Mouse (Mus musculus): Measurements from ENCODE around the gene Rasgrp2. TPM values are rescaled to one million over a fixed set of nuclear protein-coding genes. Genes with fewer than 3 reads are reported as not detected.

Gene Rasgrp2
- total and polyA plus RNA-seq, 3 experiments: 176 to 233 TPM; not detected in 1

DNA sequence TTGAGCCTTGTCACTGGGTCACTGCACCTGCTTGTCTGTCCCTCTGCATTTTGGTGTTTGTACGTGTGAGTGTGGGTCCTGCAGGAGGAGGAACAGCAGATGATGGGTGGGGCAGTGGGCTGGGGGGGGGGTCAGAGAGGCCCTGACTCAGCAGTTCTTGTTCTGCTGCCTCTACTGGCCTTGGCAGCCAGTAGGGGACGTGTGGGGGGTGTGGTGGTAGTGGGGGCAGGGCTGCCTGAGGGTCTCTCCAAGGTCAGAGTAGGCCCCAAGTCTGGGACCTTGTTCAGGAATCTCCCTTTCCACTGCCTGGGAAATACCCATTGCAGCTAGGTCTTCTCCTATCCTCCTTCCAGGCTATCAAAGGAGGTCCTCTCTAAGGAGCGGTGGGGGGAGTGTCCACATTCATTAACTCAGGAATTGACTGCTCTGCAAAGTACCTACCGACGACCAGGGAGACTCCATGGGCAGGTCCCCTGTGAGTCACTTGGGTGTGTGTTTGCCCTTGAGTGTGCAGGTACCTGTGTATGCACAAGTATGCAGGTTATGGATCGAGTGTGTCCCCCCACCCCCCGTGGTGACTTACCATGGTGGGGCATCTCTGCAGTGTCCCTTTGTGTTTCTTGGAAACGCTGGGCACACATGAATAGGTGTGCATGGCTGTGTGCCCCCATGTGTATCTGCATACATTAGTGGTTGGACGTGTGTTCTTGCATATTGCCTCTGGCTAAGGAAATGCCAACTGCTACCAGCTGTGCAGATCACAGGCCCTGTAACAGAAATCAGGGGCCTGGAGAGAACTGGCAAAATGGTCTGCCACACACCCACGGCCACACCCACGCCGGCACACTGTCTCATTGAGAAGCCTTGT lies 18.0 kb downstream of the Rasgrp2 start:
- H3K4me3 ChIP-seq (ENCODE audit: control insufficient read depth in 1 of 2, insufficient read depth in 1 of 2, low read depth in 2 of 2, low read length in 2 of 2): no peak overlapping the region
- no peaks in the 10 kb centered on the region for H3K36me3 ChIP-seq (ENCODE audit: control insufficient read depth in 1 of 2, insufficient read depth in 2 of 2, low read length in 2 of 2)
- no peaks in the 10 kb centered on the region for H3K79me2 ChIP-seq (ENCODE audit: control insufficient read depth, insufficient read depth, low read length, poor library complexity)
- no peaks in the 10 kb centered on the region for H3K4me1 ChIP-seq (ENCODE audit: control insufficient read depth in 1 of 2, insufficient read depth in 2 of 2, low read length in 2 of 2)
- H3K9me3 ChIP-seq (replicated peaks; ENCODE audit: insufficient read depth, low read length): no peaks in the 10 kb centered on the region
- TF ChIP-seq ELF1 (IDR thresholded peaks at IDR 0.05; ENCODE audit: low read depth, low read length) (no peak), USF2 (IDR thresholded peaks at IDR 0.05; ENCODE audit: borderline replicate concordance in 1 of 2, insufficient read depth in 1 of 2, low read depth in 1 of 2, low read length in 2 of 2) (no peak), HCFC1 (IDR thresholded peaks at IDR 0.05; ENCODE audit: low read depth, low read length) (no peak)
- H3K27ac ChIP-seq (ENCODE audit: control insufficient read depth, low read depth, low read length): no peak overlapping the region
- H3K9ac ChIP-seq (ENCODE audit: control insufficient read depth, low read depth, low read length, poor library complexity, severe bottlenecking): no peak overlapping the region
- no peaks in the 10 kb centered on the region for H3K27me3 ChIP-seq (ENCODE audit: control insufficient read depth in 1 of 2, insufficient read depth in 2 of 2, low read length in 2 of 2)
- DNase-seq (ENCODE audit: low read depth, low spot score): no peak

DNA sequence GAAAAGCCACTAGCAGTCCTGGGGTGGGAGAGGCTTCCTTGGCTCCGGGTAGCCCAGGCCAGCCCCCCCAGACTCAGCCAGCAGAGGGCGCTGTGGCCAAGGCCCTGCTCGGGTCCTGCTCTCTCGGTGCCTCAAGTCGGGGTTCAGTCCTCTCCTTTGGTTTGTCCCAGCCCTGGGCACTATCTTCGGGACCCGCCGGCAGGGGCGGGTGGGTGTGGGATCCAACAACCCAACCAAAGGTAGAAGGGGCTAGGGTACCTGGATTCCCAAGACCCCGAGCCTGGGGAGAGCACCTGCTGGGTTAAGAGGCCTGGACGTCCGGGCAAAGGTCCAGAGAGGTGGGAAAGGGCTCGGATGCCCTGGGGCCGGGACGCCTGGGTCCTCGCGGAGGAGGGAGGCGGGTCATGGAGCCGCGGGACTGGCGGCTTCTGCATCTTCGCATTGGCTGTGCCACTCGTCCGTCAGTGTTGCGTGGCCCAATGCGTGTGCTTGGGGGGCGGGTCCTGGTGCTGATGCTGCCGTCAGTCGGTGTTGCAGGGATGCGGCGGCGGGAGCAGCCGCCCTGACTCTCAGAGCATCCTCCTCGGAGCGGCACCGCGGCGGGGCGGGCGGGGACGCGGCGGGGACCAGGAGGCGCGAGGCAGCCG lies 19.2 kb downstream of the Rasgrp2 start, which contains the start of gene Nrxn2:
TSS of gene Nrxn2 (plus strand) at position 499 of the 647 bp plus-strand sequence.
- H3K9ac ChIP-seq (ENCODE audit: control insufficient read depth, low read depth, low read length, poor library complexity, severe bottlenecking): peak within 1 kb of the TSS; percentile 23
- no peaks in the 10 kb centered on the region for H3K27me3 ChIP-seq (ENCODE audit: control insufficient read depth in 1 of 2, insufficient read depth in 2 of 2, low read length in 2 of 2)
- DNase-seq (ENCODE audit: low read depth, low spot score): peak; percentile 92
- H3K36me3 ChIP-seq (ENCODE audit: control insufficient read depth in 1 of 2, insufficient read depth in 2 of 2, low read length in 2 of 2): no peaks in the 10 kb centered on the region
- no peaks in the 10 kb centered on the region for H3K9me3 ChIP-seq (replicated peaks; ENCODE audit: insufficient read depth, low read length)
- H3K4me3 ChIP-seq (ENCODE audit: control insufficient read depth in 1 of 2, insufficient read depth in 1 of 2, low read depth in 2 of 2, low read length in 2 of 2): peak within 1 kb of the TSS; percentile 53 to 60
- H3K27ac ChIP-seq (ENCODE audit: control insufficient read depth, low read depth, low read length): no peak within 1 kb of the TSS
- no peaks in the 10 kb centered on the region for H3K79me2 ChIP-seq (ENCODE audit: control insufficient read depth, insufficient read depth, low read length, poor library complexity)
- peak; percentile 36; the same call in 1 of the 2 replicates for TF ChIP-seq MXI1 (IDR thresholded peaks at IDR 0.05; ENCODE audit: low read depth, low read length)
- TF ChIP-seq EP300 (IDR thresholded peaks at IDR 0.05; ENCODE audit: low read depth in 1 of 2, low read length in 2 of 2): no peak
- no peak for TF ChIP-seq BHLHE40 (IDR thresholded peaks at IDR 0.05; ENCODE audit: borderline replicate concordance, low read depth, low read length)
- TF ChIP-seq RCOR1 (IDR thresholded peaks at IDR 0.05; ENCODE audit: low read depth, low read length): peak; percentile 79
- TF ChIP-seq ZNF384 (IDR thresholded peaks at IDR 0.05; ENCODE audit: low read depth, low read length): no peak
- no peak for TF ChIP-seq ZKSCAN1 (IDR thresholded peaks at IDR 0.05; ENCODE audit: low read depth, low read length)
- TF ChIP-seq HCFC1 (IDR thresholded peaks at IDR 0.05; ENCODE audit: low read depth, low read length): peak; percentile 49; the same call in 1 of the 2 replicates
- peak; percentile 85 to 97 (median 88) for TF ChIP-seq CTCF (IDR thresholded peaks at IDR 0.05 in 2 of 3, conservative IDR thresholded peaks at IDR 0.05 in 1 of 3; ENCODE audit: control insufficient read depth in 1 of 3, insufficient read depth in 1 of 3, low read depth in 2 of 3, low read length in 3 of 3, poor library complexity in 1 of 3, severe bottlenecking in 1 of 3)
- 0 out of 2 replicates have a peak, but pooled peaks have one; percentile 15 for TF ChIP-seq TCF12 (IDR thresholded peaks at IDR 0.05; ENCODE audit: low read depth, low read length)
- TF ChIP-seq MAZ (IDR thresholded peaks at IDR 0.05; ENCODE audit: low read depth, low read length): peak; percentile 83; the same call in 1 of the 2 replicates
- TF ChIP-seq TBP (IDR thresholded peaks at IDR 0.05; ENCODE audit: low read depth, low read length): no peak
- no peak for TF ChIP-seq KAT2A (conservative IDR thresholded peaks at IDR 0.05; ENCODE audit: low read depth, low read length)
- peak; percentile 58 for TF ChIP-seq SMC3 (IDR thresholded peaks at IDR 0.05; ENCODE audit: low read depth, low read length)
- 0 out of 2 replicates have a peak, but pooled peaks have one; percentile 20 for TF ChIP-seq ELF1 (IDR thresholded peaks at IDR 0.05; ENCODE audit: low read depth, low read length)
- 0 out of 2 replicates have a peak, but pooled peaks have one; percentile 16 for TF ChIP-seq NRF1 (IDR thresholded peaks at IDR 0.05; ENCODE audit: insufficient read depth, low read depth, low read length, poor library complexity, severe bottlenecking)
- no peak for TF ChIP-seq MYC (IDR thresholded peaks at IDR 0.05; ENCODE audit: low read depth, low read length)
- peak; percentile 60 for TF ChIP-seq RAD21 (IDR thresholded peaks at IDR 0.05; ENCODE audit: low read depth, low read length)
- 0 out of 2 replicates have a peak, but pooled peaks have one; percentile 1 for TF ChIP-seq UBTF (IDR thresholded peaks at IDR 0.05; ENCODE audit: borderline replicate concordance, insufficient read depth, low read depth, low read length)
- TF ChIP-seq MEF2A (IDR thresholded peaks at IDR 0.05; ENCODE audit: extremely low read depth, insufficient replicate concordance, low read depth, low read length, poor library complexity, severe bottlenecking): no peak
- peak; percentile 41; the same call in 1 of the 2 replicates for TF ChIP-seq ZC3H11A (IDR thresholded peaks at IDR 0.05; ENCODE audit: low read depth, low read length)
- no peaks in the 10 kb centered on the region for H3K4me1 ChIP-seq (ENCODE audit: control insufficient read depth in 1 of 2, insufficient read depth in 2 of 2, low read length in 2 of 2)
